Mouse (Mus musculus): ENCODE data around the gene Tnfsf18. TPM values are rescaled to one million over a fixed set of nuclear protein-coding genes. Genes with fewer than 3 reads are reported as not detected.
A peak's percentile ranks its signal among the peaks of the same experiment; 100 is the strongest.

The Tnfsf18 gene
- 0.61 TPM in 1 of 2 replicates, not detected in the other for total RNA-seq (2017)

DNA sequence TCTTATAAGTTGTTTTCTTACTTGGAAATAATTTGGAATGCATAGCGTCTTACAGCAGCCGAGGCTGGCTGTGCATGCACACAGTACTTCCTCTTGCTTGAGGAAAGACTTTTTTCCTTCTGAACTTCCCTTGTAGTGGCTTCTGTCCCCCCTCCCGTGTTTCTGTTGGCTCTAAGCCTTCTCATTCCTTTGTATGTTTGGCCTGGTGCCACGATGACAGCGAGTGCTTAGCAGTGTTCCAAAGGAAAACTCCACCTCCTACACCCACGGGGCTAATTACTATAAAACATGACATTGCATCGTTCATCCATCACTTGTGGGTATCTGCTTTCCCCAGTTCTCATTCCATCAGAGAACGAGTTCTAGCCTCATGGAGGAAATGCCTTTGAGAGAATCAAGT is at the start of gene Tnfsf18:
TSS of gene Tnfsf18 (plus strand) at position 313 of the 400 bp plus-strand sequence.
- ATAC-seq (ENCODE audit: extremely low read depth, insufficient number of reproducible peaks, low FRiP score, poor library complexity, severe bottlenecking) = no peak

DNA sequence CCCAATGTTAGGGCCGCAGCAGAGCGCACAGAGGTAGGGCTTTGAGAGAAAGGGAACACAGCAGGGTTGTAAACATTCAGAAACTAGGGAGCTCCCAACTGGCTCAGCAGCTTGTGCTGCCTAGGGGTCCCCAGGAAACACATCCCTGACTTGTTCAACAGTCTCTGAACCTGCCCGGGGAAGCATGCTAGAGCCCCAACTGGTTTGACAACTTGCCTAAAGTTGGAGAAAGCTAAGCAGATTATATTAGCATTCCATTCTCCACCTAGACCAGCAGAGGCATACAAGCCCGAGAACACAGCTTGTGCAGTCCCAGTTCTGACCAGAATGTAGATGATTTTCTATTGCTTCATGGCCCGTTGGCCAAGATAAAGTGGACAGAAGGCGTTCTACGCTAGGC is 49.6 kb upstream of the Tnfsf18 start:
- ATAC-seq (ENCODE audit: extremely low read depth, insufficient number of reproducible peaks, low FRiP score, poor library complexity, severe bottlenecking) = no peak

DNA sequence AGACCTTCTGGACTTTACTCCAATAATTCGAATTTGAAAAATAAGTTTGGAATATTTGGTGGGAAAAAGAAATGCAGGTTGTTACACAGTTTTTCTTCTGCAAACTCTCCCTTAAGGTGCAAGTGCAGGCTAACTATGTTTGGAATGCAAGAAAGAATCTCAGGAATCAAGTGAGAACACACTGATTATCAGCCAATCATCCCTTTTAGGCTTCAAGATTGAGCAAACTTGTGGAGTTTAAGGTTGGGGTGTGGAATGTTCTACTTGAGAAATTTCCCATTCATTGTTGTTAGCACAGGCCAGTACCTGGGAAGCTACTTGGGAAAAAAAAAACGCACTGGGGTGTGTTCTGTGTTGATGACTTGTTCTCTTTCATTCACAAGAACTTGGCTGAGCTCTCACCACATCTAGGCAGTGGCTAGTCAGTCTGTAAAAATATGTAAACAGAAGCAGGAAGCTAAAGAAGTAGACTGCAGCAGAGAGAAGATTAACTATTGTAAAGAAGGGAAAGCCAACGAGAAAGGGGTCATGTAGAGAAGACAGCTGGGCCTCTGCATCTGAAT is 42.7 kb upstream of the Tnfsf18 start:
- ATAC-seq (ENCODE audit: extremely low read depth, insufficient number of reproducible peaks, low FRiP score, poor library complexity, severe bottlenecking) = no peak

DNA sequence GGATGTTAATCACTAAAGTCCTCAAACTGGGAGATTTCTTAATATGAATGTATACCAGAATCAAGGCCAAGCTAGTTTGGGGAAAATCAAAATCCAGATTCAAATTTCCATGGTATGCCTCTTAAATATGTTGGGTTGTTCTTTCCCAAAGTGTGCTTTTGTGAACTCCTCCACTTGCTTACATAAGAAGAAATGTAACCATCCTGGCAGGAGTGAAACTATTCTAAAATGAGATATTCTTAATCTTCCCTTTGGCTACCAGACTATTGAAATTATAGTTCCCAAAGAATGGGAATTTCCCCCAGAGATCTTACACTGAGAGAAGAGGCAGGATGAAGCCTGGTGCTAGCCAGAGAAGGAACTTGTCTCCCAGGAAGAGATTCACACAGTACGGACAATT is 42.2 kb upstream of the Tnfsf18 start:
- no peak for ATAC-seq (ENCODE audit: extremely low read depth, insufficient number of reproducible peaks, low FRiP score, poor library complexity, severe bottlenecking)

DNA sequence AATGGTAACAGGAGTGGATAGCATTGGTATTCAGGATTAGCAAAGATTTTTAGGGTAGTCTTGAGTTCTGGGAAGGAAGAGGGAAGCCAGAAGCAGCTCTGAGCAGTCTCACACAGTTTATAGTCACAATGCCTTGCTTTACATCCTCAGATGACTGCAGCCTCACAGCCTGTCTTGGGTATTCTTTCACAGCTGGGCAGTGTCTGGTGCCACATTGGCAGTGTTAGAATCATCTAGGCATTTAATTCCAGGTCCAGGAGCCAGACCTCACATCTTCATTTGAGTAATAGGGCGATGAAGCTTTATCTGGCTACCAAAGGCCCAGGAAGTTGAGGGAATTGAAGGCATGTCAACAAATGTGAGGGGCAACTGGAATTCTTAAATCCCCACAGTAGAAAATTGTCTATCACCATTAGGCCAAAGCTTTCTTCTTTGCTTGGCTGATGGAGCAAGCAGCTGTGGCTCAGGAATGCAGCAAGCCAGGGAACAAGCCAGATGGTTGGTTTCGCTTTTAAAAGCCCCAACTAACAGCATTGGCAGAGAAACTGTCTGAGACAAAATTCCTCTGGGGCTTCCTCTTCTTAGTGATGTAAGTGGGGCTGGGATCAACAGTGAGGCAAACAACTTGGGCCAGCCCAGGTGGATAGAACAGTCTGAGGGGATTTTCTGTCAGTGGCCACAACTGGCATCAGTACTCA is 30.9 kb upstream of the Tnfsf18 start:
- ATAC-seq (ENCODE audit: extremely low read depth, insufficient number of reproducible peaks, low FRiP score, poor library complexity, severe bottlenecking) = no peak

DNA sequence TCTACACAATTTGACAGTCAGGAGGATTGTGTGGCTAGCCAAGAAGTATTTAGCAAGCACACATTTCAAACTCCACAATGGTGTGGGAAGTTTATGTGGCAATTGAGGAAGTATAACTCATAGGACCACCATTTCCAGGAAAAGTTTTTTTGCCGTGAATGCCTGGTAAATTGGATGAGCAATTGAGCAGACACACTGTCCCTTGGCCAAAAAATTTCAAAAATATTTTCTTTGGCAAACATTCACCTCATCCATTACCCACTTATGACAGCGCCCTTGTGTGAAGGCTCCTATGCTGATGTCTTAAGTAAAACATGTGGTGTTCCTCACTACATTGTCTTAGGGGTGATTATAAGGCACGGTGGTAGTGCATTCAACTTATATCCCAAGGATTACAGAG is 17.2 kb upstream of the Tnfsf18 start:
- no peak for ATAC-seq (ENCODE audit: extremely low read depth, insufficient number of reproducible peaks, low FRiP score, poor library complexity, severe bottlenecking)

DNA sequence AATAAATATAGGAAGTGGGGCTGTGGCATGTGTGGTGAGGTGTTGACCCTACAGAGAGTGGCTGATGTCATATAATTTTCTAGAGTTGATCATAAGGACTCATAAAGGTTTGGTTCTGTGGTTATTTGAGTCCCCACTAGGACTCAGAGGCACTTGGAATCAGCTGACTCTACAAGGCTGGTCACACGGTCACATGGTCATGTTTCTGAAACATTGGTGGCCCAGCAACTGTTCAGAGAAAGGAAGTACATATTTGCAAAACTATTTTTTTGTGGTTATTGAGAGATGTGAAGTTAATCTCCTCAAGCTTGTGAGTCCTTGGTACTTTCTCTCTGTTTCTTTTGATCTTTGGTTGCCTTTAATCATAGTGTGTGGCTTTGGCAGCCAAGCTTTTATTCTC is 14.6 kb upstream of the Tnfsf18 start:
- ATAC-seq (ENCODE audit: extremely low read depth, insufficient number of reproducible peaks, low FRiP score, poor library complexity, severe bottlenecking) = no peak

DNA sequence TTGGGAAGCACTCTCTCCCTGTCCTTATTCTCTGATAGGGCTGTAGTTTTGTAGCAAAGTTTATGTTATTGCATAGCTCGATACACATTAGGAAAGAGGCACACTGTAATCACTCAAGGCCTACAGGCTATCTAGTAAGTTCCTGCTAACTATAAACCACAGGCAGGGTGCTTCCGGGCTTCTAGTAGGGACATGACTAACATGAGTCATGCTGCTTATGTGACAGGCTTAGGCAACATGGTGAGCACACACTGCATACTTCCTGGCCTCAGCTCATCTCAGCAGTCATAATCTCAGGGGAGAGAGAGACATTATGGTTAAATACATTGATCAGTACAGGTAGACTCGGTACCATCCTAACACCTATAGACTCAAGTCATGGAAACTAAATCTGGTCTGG is 12.2 kb upstream of the Tnfsf18 start:
- ATAC-seq (ENCODE audit: extremely low read depth, insufficient number of reproducible peaks, low FRiP score, poor library complexity, severe bottlenecking) = 0 out of 2 replicates have a peak, but pooled peaks have one; percentile 30

DNA sequence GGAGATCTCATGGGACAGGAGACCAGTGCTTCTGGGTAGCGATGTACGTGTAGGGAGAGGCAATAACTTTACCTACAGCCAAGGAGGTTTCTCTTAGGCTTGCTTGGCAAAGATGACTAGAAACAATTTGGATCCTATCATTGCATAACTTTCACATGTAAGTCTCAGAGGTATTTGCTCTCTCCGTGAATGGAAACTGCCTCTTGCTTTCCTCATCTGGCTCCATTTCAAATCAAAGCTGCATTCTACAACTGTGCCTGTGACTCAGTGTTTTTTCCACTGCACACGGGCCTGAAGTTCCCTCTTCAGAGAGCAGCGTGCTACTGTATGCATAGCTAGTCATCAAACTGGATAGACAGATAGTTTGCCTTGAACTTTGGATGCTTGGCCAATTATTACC is 7.4 kb upstream of the Tnfsf18 start:
- no peak for ATAC-seq (ENCODE audit: extremely low read depth, insufficient number of reproducible peaks, low FRiP score, poor library complexity, severe bottlenecking)

DNA sequence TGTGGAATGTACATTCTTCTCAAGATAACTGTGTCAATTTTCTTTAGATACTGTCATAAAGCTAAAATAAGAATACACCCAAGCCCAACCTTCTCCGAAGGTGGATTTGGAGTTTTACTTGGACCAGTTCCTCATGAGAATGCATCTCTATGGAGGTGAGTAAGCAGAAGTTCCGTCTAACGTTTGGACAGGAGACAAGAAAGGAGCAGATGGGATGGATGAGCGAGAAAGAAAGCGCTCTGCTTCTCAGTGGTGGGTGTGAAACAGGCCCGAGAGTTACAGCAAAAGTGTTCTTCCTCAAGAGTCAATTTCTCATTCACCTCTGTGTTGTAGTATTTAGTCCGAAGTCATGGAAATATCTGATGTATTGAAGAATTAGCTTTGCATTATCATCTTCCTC is 2.7 kb upstream of the Tnfsf18 start:
- ATAC-seq (ENCODE audit: extremely low read depth, insufficient number of reproducible peaks, low FRiP score, poor library complexity, severe bottlenecking) = no peak

DNA sequence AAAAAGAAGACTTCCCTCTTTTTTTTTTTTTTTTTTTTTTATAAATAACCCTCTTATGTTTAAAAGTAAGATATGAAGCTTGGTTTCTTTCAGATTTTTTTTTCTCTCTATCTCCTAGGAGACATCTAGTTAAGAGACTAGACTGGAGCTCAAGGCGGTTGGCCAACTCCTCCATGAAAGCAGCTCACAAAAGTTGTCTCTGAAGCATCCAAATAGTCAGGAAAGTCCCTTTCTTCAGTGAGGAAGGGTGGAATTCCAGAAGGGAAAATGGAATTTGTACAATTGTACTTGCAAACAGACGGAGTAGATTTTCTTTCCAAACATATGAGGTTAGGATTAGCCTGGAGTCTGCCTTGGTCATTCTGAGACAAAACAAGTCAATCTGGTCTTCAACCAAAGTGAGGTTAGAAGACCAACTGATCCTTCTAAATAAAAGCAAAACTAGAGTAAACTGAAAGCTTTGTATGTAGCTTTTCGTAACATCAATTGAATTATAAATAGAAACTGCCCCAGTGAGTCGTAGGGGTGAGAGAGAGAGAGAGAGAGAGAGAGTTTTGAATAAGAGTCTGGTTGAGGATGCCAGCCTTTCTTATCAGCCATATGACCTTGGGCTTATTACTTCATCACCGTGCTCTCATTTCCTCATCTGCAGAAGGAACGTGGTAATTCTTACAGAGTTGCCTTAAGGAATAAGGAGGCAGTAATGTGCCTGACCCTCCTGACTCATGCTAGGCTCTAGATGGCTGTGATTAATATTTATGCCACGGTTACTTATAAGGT is 2.6 kb downstream of the Tnfsf18 start:
- ATAC-seq (ENCODE audit: extremely low read depth, insufficient number of reproducible peaks, low FRiP score, poor library complexity, severe bottlenecking) = 0 out of 2 replicates have a peak, but pooled peaks have one; percentile 22

DNA sequence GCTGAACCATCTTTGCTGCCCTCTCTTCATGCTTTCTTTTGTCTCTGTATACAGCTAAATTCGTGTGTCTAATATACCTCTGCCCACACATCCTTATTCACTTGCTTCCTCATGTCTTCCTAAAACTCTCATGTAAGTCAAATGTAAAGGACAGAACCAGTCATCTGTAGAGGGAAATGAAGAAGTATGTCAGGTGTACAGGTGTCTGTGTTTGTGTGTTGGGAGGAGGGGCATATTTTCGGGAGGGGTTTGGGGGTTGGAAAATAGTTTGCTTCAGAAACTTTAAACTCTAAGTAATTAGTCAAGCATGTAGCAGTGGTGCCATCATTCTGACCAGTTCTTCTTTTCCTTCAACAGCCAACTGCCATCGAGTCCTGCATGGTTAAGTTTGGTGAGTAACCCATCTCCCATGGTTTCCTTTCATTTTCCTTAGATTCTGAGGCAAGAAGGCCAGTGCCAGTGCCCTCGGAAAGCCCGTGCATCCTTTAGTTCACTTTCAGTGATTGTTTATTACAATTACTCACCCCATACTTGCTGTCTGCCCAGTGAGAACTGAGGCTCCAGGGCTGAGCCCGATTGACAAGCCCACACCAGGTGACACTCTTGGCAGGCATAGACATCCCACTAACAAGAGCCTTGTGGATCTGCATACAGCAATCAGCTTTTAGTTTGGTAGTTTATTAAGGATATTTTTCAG is 5.8 kb downstream of the Tnfsf18 start:
- ATAC-seq (ENCODE audit: extremely low read depth, insufficient number of reproducible peaks, low FRiP score, poor library complexity, severe bottlenecking) = peak; percentile 44

DNA sequence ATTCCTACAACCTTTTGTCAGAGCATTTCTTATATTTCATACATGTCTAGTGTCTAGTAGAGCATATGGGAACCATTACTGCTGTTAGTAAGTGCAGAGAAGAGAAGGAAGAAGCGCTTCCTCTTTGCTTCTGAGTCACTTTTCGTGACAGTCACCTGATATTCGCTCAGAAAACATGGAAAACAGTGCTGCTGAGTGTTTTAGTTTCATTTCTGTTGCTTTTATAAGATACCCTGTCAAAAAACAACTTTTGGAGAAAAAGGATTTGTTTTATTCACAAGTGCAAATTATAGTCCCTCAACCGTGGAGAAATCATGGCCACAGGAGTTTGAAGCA is 6.3 kb downstream of the Tnfsf18 start:
- ATAC-seq (ENCODE audit: extremely low read depth, insufficient number of reproducible peaks, low FRiP score, poor library complexity, severe bottlenecking) = peak; percentile 39; the same call in 1 of the 2 replicates

DNA sequence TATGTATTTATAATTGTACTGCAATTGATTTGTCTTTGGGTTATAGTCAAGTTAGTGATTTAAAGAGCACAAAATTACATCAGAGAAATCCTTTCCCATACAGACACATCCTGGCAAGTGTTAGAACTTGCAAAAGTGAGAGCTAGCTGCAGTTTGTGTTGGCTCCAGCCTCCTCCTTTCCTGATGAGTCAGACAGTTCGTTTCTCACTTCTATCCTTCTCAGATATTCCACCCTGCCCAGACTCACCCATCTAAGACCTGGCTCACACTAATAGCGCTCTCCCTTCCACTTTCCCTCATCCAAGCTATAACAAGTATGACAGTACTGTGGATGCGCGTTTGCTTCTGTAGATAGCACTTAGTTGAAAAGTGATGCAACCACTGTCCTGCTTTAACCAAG is 11.9 kb downstream of the Tnfsf18 start:
- ATAC-seq (ENCODE audit: extremely low read depth, insufficient number of reproducible peaks, low FRiP score, poor library complexity, severe bottlenecking) = no peak

DNA sequence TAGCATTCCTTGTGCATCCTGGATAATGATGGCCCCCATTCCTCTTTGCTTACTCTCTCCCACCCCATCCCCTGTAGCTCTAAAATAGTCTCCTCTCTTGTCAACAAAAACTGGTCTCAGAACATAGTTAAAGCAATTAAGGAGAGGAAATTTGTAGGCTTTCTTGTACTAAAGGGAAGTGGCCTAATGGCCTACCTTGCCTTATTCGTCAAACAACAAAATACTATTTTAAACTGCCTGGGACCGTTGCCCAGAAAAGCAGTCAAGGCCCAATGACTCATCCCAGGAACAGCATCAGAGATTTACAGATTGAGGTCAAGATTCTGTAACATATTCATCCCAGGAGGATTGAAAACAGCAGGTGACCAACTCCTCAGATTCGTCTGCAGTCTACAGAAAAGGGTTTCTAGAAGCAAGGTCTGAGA is 13.2 kb downstream of the Tnfsf18 start:
- no peak for ATAC-seq (ENCODE audit: extremely low read depth, insufficient number of reproducible peaks, low FRiP score, poor library complexity, severe bottlenecking)

DNA sequence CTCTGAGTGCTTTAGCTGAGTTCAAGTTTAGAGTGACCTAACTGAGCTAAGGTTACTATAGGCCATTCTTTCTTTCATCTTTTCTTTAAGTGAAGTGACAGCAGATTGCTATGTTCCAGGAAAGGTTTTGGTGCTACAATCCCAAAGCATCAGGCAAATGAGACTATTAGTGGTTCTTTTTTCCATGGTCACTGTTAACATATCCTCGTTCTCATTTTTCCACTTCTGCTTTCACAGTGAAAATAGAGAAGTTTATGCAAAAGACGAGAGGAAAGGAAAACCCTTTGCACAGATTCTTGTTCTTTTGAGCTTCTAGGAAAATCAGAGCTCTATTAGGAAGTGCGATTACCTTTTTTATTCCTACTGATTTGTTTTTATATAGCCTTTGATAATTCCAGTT is 22.9 kb downstream of the Tnfsf18 start:
- ATAC-seq (ENCODE audit: extremely low read depth, insufficient number of reproducible peaks, low FRiP score, poor library complexity, severe bottlenecking) = no peak

DNA sequence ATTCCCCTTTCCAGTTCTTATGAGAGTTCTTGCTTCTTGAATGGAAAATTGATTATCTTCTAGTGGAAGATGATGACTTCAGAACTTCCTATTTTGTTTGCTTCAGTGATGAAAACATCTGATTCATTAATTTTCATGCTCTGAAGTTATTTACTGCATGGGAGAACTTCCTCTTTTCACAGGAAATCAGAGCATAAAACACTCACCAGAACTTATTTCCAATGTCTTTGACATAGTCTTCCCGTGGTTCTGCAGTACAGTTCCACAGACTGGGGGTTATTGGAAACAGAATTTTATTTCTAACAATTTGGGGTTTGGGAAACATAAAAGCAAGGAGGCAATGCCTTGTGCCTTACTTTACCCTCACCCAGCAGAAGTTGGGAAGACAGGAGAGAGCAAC is 25.8 kb downstream of the Tnfsf18 start:
- peak; percentile 46; the same call in 1 of the 2 replicates for ATAC-seq (ENCODE audit: extremely low read depth, insufficient number of reproducible peaks, low FRiP score, poor library complexity, severe bottlenecking)

DNA sequence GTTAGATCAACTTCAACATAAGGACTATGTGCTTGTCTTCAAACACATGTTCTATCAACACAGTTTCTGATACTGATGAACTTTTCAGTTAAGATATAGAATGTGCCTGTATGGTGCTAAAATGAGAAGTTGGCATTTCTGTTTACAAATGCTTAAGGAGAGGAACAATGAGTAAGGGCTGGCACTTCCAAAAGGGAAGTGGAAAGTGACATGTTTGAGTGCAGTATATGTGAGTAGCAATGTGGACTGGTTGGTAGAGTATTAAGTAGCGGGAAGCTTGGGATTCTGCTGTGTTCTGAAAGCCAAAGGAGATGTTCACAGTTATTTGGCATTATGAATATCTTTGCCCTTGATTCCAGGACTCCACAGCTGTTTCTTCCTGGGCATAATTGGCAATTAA is 33.7 kb downstream of the Tnfsf18 start:
- ATAC-seq (ENCODE audit: extremely low read depth, insufficient number of reproducible peaks, low FRiP score, poor library complexity, severe bottlenecking) = no peak

DNA sequence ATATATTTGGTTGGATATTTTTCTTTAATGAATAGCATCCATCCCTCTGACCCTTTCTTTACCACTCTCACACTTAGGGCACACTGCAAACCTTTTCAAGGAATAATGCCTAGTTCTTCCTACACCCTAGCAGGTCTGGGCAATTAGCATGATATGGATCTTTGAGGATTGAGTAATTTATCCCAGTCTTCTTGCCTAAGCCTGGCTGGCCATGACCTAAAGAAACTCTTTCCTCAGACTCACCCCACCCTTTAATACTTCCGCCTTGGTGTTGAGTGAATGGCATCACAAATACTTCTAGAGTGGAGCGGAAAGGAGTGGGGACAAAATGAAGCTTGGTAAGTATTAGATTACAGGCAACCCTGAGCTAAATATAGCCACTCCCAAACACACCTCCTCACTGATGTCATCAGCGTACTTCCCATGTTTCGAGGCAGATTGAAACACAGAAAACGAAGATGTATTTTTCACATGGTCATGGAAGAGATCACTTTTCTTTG is 56.2 kb downstream of the Tnfsf18 start:
- ATAC-seq (ENCODE audit: extremely low read depth, insufficient number of reproducible peaks, low FRiP score, poor library complexity, severe bottlenecking) = no peak
